Comparison of ENCODE assay signal across 8 mouse cellular contexts in genomic region chr3:55114313-55115065, GRCm38 (mm10). TPM values are rescaled to one million over a fixed set of nuclear protein-coding genes. Genes with fewer than 3 reads are reported as not detected.
DNase-seq lines count a peak whose midpoint lies in the region; ATAC-seq lines count a peak whose summit lies in the region.
"Had no signal": no experiment of that assay in that cellular context is flagged by ENCODE, and none has a peak within 500 bp of the region (broad histone marks: within the 10 kb centered on the region; RNA-seq: fewer than 3 reads in every experiment).

No protein-coding gene starts in this region.

- ATAC-seq in kidney, embryonic 16.5 days (ENCODE audit: low FRiP score, low TSS enrichment) = no peak
- ATAC-seq in activated CD4-positive, CD25-positive, alpha-beta regulatory T cell, adult 4 months = no peak

- H3K4me2 ChIP-seq in kidney, embryonic 16.5 days (replicated peaks; ENCODE audit: low read depth, low read length) = no peak overlapping the region

- 58% methylated on average over 7 of the region's 7 CpGs for WGBS in kidney, embryonic 16.5 days

- H3K4me3 ChIP-seq in kidney, embryonic 16.5 days (ENCODE audit: low read length) = no peak overlapping the region

- no peaks in the 10 kb centered on the region for H3K27me3 ChIP-seq in kidney, embryonic 16.5 days (ENCODE audit: insufficient read depth, low read length)
- H3K27me3 ChIP-seq: limb, embryonic 15.5 days had no signal

- no peaks in the 10 kb centered on the region for H3K9me3 ChIP-seq in kidney, embryonic 16.5 days (ENCODE audit: low read length)
- H3K9me3 ChIP-seq: limb, embryonic 15.5 days had no signal

- peaks cover 19% of the 10 kb centered on the region for H3K4me1 ChIP-seq in kidney, embryonic 16.5 days (ENCODE audit: insufficient read depth, low read length)

- H3K27ac ChIP-seq in kidney, embryonic 16.5 days (ENCODE audit: low read length) = no peak overlapping the region
- H3K27ac ChIP-seq: limb, embryonic 15.5 days had no signal

- H3K9ac ChIP-seq in kidney, embryonic 16.5 days (replicated peaks; ENCODE audit: low read length) = no peak overlapping the region
- H3K9ac ChIP-seq: limb, embryonic 15.5 days had no signal

- H3K36me3 ChIP-seq in kidney, embryonic 16.5 days (ENCODE audit: insufficient read depth, low read length) = peaks cover 28% of the 10 kb centered on the region

- DNase-seq in kidney, adult 9 months = peak; percentile 31
- peak; percentile 35 for DNase-seq in brain, adult 2 months (ENCODE audit: low read depth, low spot score)
- peak; percentile 24 for DNase-seq in heart, adult 8-10 months (ENCODE audit: low spot score)
- DNase-seq in lung, postnatal 25 days (ENCODE audit: low spot score) = peak; percentile 36
- DNase-seq in right cerebral cortex, postnatal 4 days = no peak

RNA-seq across cellular contexts. Expression of gene Spg20, which starts 2.6 kb away (rescaled TPM):
- 44.3 and 45.7 TPM in 2 replicates for polyA plus RNA-seq in kidney, embryonic 16.5 days (2015; fragmentation: Nextera tagmentation; extraction: Ambion mirVana)
- 10 to 100 TPM; 36.9 to 46.0 (median 43.0) TPM for total RNA-seq in heart, adult 8-10 months (2022)
- polyA plus RNA-seq in activated CD4-positive, CD25-positive, alpha-beta regulatory T cell, adult 4 months (2017; shearing (Covaris generic)) = 10 to 100 TPM; 15.8 to 18.6 TPM

RNA-seq across cellular contexts. Expression of gene Ccdc169, which starts 22.6 kb away (rescaled TPM):
- not detected in 2 replicates for polyA plus RNA-seq in kidney, embryonic 16.5 days (2015; fragmentation: Nextera tagmentation; extraction: Ambion mirVana)
- under 1 TPM in 2 of 4 experiments, not detected in 2; 0.08 to 0.09 TPM for total RNA-seq in heart, adult 8-10 months (2022)
- not detected for polyA plus RNA-seq in activated CD4-positive, CD25-positive, alpha-beta regulatory T cell, adult 4 months (2017; shearing (Covaris generic))

RNA-seq across cellular contexts. Expression of gene Ccna1, which starts 59.2 kb away (rescaled TPM):
- polyA plus RNA-seq in kidney, embryonic 16.5 days (2015; fragmentation: Nextera tagmentation; extraction: Ambion mirVana) = 1.1 and 3.1 TPM in 2 replicates
- total RNA-seq in heart, adult 8-10 months (2022) = not detected
- not detected for polyA plus RNA-seq in activated CD4-positive, CD25-positive, alpha-beta regulatory T cell, adult 4 months (2017; shearing (Covaris generic))
